Mouse (Mus musculus) kidney, postnatal 0 days (tissue): ENCODE data around the gene Atrn. TPM values are rescaled to one million over a fixed set of nuclear protein-coding genes. Genes with fewer than 3 reads are reported as not detected.
A peak's percentile ranks its signal among the peaks of the same experiment; 100 is the strongest.

Experiments
- ATAC-seq: fragments of 200-750 bp; cut with Nextera tagmentation; replicated peaks from 2 replicates; pipeline ENCODE4 v1.8.0; 2017; ENCODE audit warnings: low read depth, moderate number of reproducible peaks, moderate TSS enrichment, moderate library complexity; ENCODE audit not compliant: low FRiP score
- DNase-seq: peaks from one replicate; pipeline ENCODE4 v3.0.0-alpha.2; 2016; ENCODE audit warnings: low spot score
- H3K27ac ChIP-seq: fragments of 300-500 bp; sonication (generic); 2 replicates; pipeline ENCODE4 v1.5.1; 2014; ENCODE audit warnings: mild to moderate bottlenecking
- H3K27me3 ChIP-seq: fragments of 300-500 bp; sonication (generic); 2 replicates; pipeline ENCODE4 v1.6.1; 2014; ENCODE audit warnings: low read length, mixed read lengths; ENCODE audit not compliant: insufficient read depth
- H3K36me3 ChIP-seq: fragments of 300-500 bp; sonication (generic); 2 replicates; pipeline ENCODE4 v1.6.1; 2014; ENCODE audit warnings: low read length, mixed read lengths; ENCODE audit not compliant: insufficient read depth
- H3K4me1 ChIP-seq: fragments of 300-500 bp; sonication (generic); replicated peaks from 2 replicates; pipeline ENCODE4 v1.6.1; 2014; ENCODE audit warnings: antibody characterized with exemption, low read length, mixed read lengths; ENCODE audit not compliant: insufficient read depth
- H3K4me2 ChIP-seq: fragments of 300-500 bp; sonication (generic); 2 replicates; pipeline ENCODE4 v1.6.1; 2014; ENCODE audit warnings: mild to moderate bottlenecking, low read length, moderate library complexity, mixed read lengths
- H3K4me3 ChIP-seq: fragments of 300-500 bp; sonication (generic); replicated peaks from 2 replicates; pipeline ENCODE4 v1.5.1; 2014; ENCODE audit warnings: low read depth, low read length
- H3K9ac ChIP-seq: fragments of 300-500 bp; sonication (generic); 2 replicates; pipeline ENCODE4 v1.6.1; 2014; ENCODE audit warnings: low read depth, low read length
- H3K9me3 ChIP-seq: fragments of 300-500 bp; sonication (generic); replicated peaks from 2 replicates; pipeline ENCODE4 v1.6.1; 2016; ENCODE audit warnings: low read length, inconsistent platforms, mixed read lengths
- CTCF ChIP-seq: IDR thresholded peaks from 2 replicates; pipeline ENCODE4 v1.5.1; 2016; ENCODE audit warnings: antibody characterized with exemption, low read depth, mild to moderate bottlenecking, moderate library complexity
- WGBS: fragments of 180-500 bp; shearing (Covaris S2); extraction: QIAGEN DNeasy Blood & Tissue Kit; methylation state at CpG from one replicate; pipeline ENCODE4 v1.1.7; 2014; 5-methylcytosine and 5-hydroxymethylcytosine counted together
- polyA plus RNA-seq: library from polyadenylated mRNA; unstranded; fragments of >200 nt; fragmentation: Nextera tagmentation; extraction: Ambion mirVana; gene quantifications from 2 replicates; pipeline ENCODE4 v1.2.1, GENCODE M21; 2015

Gene Atrn
- polyA plus RNA-seq, 1 experiment from 2014 or later: 6.2 TPM

GRCm38 (mm10) chr2:131052043-131052442 lies 145.7 kb downstream of the Atrn start:
- Histone ChIP-seq H3K4me3 (no peak overlapping the region), H3K4me1 (peaks cover 18% of the 10 kb centered on the region; the same call in 1 of the 2 replicates), H3K36me3 (no peaks in the 10 kb centered on the region), H3K27ac (no peak overlapping the region), H3K4me2 (no peak overlapping the region), H3K9me3 (no peaks in the 10 kb centered on the region), H3K27me3 (peaks cover 22% of the 10 kb centered on the region), H3K9ac (no peak overlapping the region)
- WGBS: 68% methylated on average over 5 of the region's 5 CpGs
- no peak for TF ChIP-seq CTCF
- ATAC-seq (no peak), DNase-seq (no peak)

- DNase-seq (no peak), ATAC-seq (no peak)
- Histone ChIP-seq H3K27ac (no peak overlapping the region), H3K4me3 (no peak overlapping the region), H3K9ac (no peak overlapping the region), H3K4me2 (no peak overlapping the region), H3K4me1 (peaks cover 18% of the 10 kb centered on the region; the same call in 1 of the 2 replicates), H3K36me3 (no peaks in the 10 kb centered on the region), H3K9me3 (no peaks in the 10 kb centered on the region), H3K27me3 (peaks cover 22% of the 10 kb centered on the region)
- 79% methylated on average over 6 of the region's 6 CpGs for WGBS
- no peak for TF ChIP-seq CTCF
These were observed 146.6 kb downstream of the Atrn start for GRCm38 (mm10) chr2:131052862-131053418.

- H3K4me1 ChIP-seq: peaks cover 18% of the 10 kb centered on the region; the same call in 1 of the 2 replicates
- H3K4me2 ChIP-seq: peak overlapping the region; percentile 25
- ATAC-seq (no peak), DNase-seq (no peak)
- H3K4me3 ChIP-seq: peak overlapping the region; percentile 11
- H3K36me3 ChIP-seq: no peaks in the 10 kb centered on the region
- peaks cover 22% of the 10 kb centered on the region for H3K27me3 ChIP-seq
- H3K9me3 ChIP-seq: no peaks in the 10 kb centered on the region
- WGBS: 3% methylated on average over 45 of the region's 45 CpGs
- H3K27ac ChIP-seq: no peak overlapping the region
- TF ChIP-seq CTCF: no peak
- H3K9ac ChIP-seq: peak overlapping the region; percentile 4; the same call in 1 of the 2 replicates
These were observed 147.8 kb downstream of the Atrn start for GRCm38 (mm10) chr2:131053851-131054645.

GRCm38 (mm10) chr2:131054646-131055264 lies 148.5 kb downstream of the Atrn start:
- no peak for ATAC-seq
- no peak for TF ChIP-seq CTCF
- no peaks in the 10 kb centered on the region for H3K9me3 ChIP-seq
- 8% methylated on average over 21 of the region's 21 CpGs for WGBS
- DNase-seq: no peak
- no peak overlapping the region for H3K27ac ChIP-seq
- H3K36me3 ChIP-seq: no peaks in the 10 kb centered on the region
- H3K4me3 ChIP-seq: peak overlapping the region; percentile 11
- peak overlapping the region; percentile 25 for H3K4me2 ChIP-seq
- peaks cover 18% of the 10 kb centered on the region; the same call in 1 of the 2 replicates for H3K4me1 ChIP-seq
- H3K27me3 ChIP-seq: peaks cover 22% of the 10 kb centered on the region
- H3K9ac ChIP-seq: no peak overlapping the region

GRCm38 (mm10) chr2:131055631-131056030 lies 149.3 kb downstream of the Atrn start:
- peak; percentile 40; the same call in 1 of the 2 replicates for ATAC-seq
- Histone ChIP-seq H3K9me3 (no peaks in the 10 kb centered on the region), H3K27me3 (peaks cover 22% of the 10 kb centered on the region), H3K4me1 (peaks cover 18% of the 10 kb centered on the region; the same call in 1 of the 2 replicates), H3K36me3 (no peaks in the 10 kb centered on the region), H3K4me3 (0 out of 2 replicates have a peak overlapping the region, but pooled peaks have one; percentile 1), H3K4me2 (peak overlapping the region; percentile 28), H3K27ac (no peak overlapping the region), H3K9ac (no peak overlapping the region)
- peak; percentile 83 for TF ChIP-seq CTCF
- 7% methylated on average over 10 of the region's 10 CpGs for whole genome bisulfite sequencing
- DNase-seq: peak; percentile 81

GRCm38 (mm10) chr2:131056191-131056590 lies 149.9 kb downstream of the Atrn start:
- Histone ChIP-seq H3K9me3 (no peaks in the 10 kb centered on the region), H3K4me3 (0 out of 2 replicates have a peak overlapping the region, but pooled peaks have one; percentile 1), H3K27ac (no peak overlapping the region), H3K4me2 (peak overlapping the region; percentile 28), H3K36me3 (no peaks in the 10 kb centered on the region), H3K4me1 (peaks cover 18% of the 10 kb centered on the region; the same call in 1 of the 2 replicates), H3K9ac (no peak overlapping the region), H3K27me3 (peaks cover 22% of the 10 kb centered on the region)
- 0 out of 2 replicates have a peak, but pooled peaks have one; percentile 15 for ATAC-seq
- peak; percentile 83 for DNase-seq
- TF ChIP-seq CTCF: peak; percentile 76
- 3% methylated on average over 10 of the region's 10 CpGs for WGBS
